Mouse (Mus musculus): ENCODE results near the gene C1qbp. TPM values are rescaled to one million over a fixed set of nuclear protein-coding genes. Genes with fewer than 3 reads are reported as not detected.

The C1qbp gene
- polyA plus RNA-seq (2014; fragmentation: Illumina TruSeq; extraction: RNeasy Lipid Tissue Mini Kit (QIAGEN cat#74804); ENCODE audit: insufficient read depth, low read depth, low replicate concordance) = 50.9 TPM

DNA sequence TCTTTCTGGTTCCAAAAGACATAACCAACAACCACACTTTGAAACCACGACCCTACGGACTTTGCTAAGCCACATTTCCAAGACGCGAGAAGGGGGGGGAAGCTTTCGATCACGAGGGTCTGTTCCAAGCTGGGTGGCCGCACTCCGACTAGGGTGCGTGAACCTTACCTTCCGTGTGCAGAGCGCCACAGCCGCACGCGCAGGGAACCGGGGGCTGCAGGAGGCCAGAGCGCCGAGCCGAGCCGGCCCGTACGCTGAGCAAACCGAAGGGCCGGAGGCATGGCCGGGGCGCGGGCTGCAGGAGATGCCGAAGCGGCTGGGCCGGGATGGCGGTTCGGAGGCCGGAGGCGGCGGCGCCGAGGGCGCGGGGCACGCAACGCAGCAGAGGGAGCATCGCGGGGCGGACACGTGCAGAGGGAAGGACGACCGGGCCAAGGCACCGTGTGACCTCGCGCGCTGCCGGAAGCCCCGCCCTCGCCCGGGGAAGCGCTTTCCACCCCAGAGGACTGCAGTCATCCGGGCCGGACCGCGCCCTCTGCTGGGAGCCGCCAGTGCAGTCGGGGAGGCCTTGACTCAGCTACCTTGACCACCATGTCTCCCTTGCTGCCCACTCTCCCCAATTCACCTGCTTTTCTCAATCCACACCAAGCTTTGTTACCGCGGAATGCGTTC lies at the start of gene C1qbp:
Gene C1qbp (minus strand): TSS at position 470 of the 672 bp plus-strand sequence.

DNA sequence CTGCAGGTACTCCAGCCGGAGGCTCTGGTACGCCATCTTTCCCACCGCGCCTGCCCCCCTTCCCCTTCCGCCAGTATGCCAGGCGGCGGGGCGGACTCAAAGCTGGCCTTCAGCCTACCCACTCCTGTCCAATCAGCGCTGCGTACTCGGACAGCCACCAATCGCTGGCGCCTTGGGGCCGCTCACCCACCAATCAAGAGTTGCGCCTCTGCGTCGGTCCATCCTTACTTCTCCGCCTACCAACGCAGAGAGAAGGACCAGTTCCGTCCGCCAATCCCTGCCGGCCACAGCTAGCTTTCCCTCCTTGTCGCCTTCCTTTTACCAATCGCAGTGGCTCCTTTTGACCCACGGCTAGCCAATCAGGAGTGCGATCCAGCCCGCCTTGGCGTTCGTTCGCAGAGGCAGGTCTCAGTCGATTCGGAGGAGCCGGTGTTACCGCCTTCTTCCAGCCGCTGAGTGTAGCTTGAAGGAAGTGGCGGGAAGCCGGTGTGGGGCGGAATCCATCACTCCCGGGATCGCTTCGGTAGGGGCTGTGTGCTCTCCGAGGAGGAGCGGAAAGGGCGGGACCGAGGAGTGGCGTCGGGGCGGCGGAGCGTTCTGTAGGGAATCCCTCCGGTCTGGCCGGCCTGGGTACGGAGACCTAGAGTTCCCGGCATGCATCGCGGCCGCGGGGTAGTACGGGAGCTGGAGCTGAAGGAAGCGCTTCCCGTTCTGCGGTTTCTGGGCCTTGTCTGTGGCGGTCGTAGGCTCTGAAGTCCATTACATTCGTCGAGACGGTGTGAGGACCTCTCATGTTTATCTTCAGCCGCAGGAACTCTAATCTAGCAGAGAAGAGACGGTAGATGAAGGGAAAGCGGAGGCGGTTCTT lies 36.6 kb upstream of the C1qbp start, which contains the start of the genes Mis12 and Derl2:
Gene Mis12 (plus strand): TSS at position 411 of the 868 bp plus-strand sequence.
Gene Derl2 (minus strand): TSS at position 641 of the 868 bp plus-strand sequence.

DNA sequence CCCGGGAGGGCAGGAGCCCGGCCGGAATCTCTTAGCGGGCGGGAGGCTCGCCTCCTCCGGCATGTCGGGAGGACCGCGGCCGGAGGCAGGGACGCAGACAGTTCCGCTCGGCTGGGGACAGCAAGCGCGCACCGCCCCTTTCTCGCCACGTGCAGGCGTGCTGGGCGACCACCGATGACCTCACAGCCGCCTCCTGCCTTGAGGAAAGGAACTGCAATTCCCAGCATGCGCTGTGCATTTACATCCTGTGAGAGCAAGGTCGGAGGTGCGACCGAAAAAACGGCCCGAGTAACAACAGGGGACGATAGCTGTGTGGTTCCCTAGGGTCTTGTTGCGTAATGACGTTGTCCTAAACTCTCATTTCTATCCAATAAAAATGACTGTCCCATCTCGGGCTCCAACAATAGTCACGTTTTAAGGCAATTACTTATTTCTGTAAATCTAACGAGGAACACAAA lies 21.5 kb upstream of the C1qbp start, which contains the start of gene Dhx33:
Gene Dhx33 (minus strand): TSS at position 122 of the 458 bp plus-strand sequence.

DNA sequence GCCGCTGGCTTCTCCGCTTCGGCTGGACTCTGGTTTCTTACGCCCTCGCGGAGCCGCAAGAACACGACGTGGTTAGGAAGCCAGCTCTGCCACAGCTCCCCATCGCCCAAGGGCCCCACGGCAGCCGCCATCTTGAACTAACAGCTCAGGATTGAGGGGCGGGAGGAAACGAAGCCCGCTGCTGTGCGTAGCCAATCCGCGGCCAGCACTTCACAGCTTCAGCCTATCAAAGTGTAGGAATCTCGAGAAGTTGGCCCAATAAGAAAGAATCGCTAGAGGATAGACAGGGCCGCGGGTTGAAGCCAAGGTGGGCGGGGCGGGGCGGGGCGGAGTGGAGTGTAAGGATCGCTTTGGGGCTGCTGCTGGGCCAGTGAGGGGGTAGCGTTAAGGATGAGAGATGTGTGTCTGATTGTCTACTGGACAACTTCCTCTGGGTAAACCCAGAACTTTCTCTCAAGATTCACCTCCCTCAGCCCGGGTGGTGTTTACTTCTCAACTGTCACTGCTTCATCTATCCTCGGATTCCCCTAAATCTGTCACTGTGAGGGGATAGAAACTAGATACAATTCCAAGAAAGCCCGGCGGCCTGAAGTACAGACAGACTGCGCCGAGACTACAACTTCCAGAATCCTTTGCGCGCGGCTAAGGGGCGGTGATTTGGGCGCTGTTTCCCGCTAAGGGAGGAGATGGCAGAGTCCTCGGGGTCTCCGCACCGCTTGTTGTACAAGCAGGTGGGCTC lies 12.8 kb downstream of the C1qbp start, which contains the start of the genes Nup88 and Rpain:
Gene Nup88 (minus strand): TSS at position 153 of the 739 bp plus-strand sequence.
Gene Rpain (plus strand): TSS at position 393 of the 739 bp plus-strand sequence.

Other genes starting within 250 kb of the C1qbp start
- gene Zfp3, start 218.8 kb downstream of the C1qbp start, polyA plus RNA-seq (2014; fragmentation: Illumina TruSeq; extraction: RNeasy Lipid Tissue Mini Kit (QIAGEN cat#74804); ENCODE audit: insufficient read depth, low read depth, low replicate concordance) = 1.7 TPM
- 6.1 TPM for gene Scimp, start 170.4 kb downstream of the C1qbp start, polyA plus RNA-seq (2014; fragmentation: Illumina TruSeq; extraction: RNeasy Lipid Tissue Mini Kit (QIAGEN cat#74804); ENCODE audit: insufficient read depth, low read depth, low replicate concordance)
- 11.3 TPM for gene Rabep1, start 138.2 kb downstream of the C1qbp start, polyA plus RNA-seq (2014; fragmentation: Illumina TruSeq; extraction: RNeasy Lipid Tissue Mini Kit (QIAGEN cat#74804); ENCODE audit: insufficient read depth, low read depth, low replicate concordance)
- 33.3 TPM for gene Nup88, start 13.1 kb downstream of the C1qbp start, polyA plus RNA-seq (2014; fragmentation: Illumina TruSeq; extraction: RNeasy Lipid Tissue Mini Kit (QIAGEN cat#74804); ENCODE audit: insufficient read depth, low read depth, low replicate concordance)
- gene Rpain, start 12.8 kb downstream of the C1qbp start, polyA plus RNA-seq (2014; fragmentation: Illumina TruSeq; extraction: RNeasy Lipid Tissue Mini Kit (QIAGEN cat#74804); ENCODE audit: insufficient read depth, low read depth, low replicate concordance) = 37.5 TPM
- gene Dhx33, start 21.4 kb upstream of the C1qbp start, polyA plus RNA-seq (2014; fragmentation: Illumina TruSeq; extraction: RNeasy Lipid Tissue Mini Kit (QIAGEN cat#74804); ENCODE audit: insufficient read depth, low read depth, low replicate concordance) = 4.4 TPM
- gene Mis12, start 36.6 kb upstream of the C1qbp start, polyA plus RNA-seq (2014; fragmentation: Illumina TruSeq; extraction: RNeasy Lipid Tissue Mini Kit (QIAGEN cat#74804); ENCODE audit: insufficient read depth, low read depth, low replicate concordance) = 11.3 TPM
- gene Derl2, start 36.8 kb upstream of the C1qbp start, polyA plus RNA-seq (2014; fragmentation: Illumina TruSeq; extraction: RNeasy Lipid Tissue Mini Kit (QIAGEN cat#74804); ENCODE audit: insufficient read depth, low read depth, low replicate concordance) = 35.0 TPM
- 3.0 TPM for gene 6330403K07Rik, start 50.5 kb upstream of the C1qbp start, polyA plus RNA-seq (2014; fragmentation: Illumina TruSeq; extraction: RNeasy Lipid Tissue Mini Kit (QIAGEN cat#74804); ENCODE audit: insufficient read depth, low read depth, low replicate concordance)
- 0.15 TPM for gene Nlrp1a, start 161.7 kb upstream of the C1qbp start, polyA plus RNA-seq (2014; fragmentation: Illumina TruSeq; extraction: RNeasy Lipid Tissue Mini Kit (QIAGEN cat#74804); ENCODE audit: insufficient read depth, low read depth, low replicate concordance)
- 0.42 TPM for gene Nlrp1b, start 247.7 kb upstream of the C1qbp start, polyA plus RNA-seq (2014; fragmentation: Illumina TruSeq; extraction: RNeasy Lipid Tissue Mini Kit (QIAGEN cat#74804); ENCODE audit: insufficient read depth, low read depth, low replicate concordance)